Mouse (Mus musculus): ENCODE data around the gene Mogat2. TPM values are rescaled to one million over a fixed set of nuclear protein-coding genes. Genes with fewer than 3 reads are reported as not detected.

Gene Mogat2
- total and polyA plus RNA-seq, 3 experiments = 0.02 TPM; not detected in 2

DNA sequence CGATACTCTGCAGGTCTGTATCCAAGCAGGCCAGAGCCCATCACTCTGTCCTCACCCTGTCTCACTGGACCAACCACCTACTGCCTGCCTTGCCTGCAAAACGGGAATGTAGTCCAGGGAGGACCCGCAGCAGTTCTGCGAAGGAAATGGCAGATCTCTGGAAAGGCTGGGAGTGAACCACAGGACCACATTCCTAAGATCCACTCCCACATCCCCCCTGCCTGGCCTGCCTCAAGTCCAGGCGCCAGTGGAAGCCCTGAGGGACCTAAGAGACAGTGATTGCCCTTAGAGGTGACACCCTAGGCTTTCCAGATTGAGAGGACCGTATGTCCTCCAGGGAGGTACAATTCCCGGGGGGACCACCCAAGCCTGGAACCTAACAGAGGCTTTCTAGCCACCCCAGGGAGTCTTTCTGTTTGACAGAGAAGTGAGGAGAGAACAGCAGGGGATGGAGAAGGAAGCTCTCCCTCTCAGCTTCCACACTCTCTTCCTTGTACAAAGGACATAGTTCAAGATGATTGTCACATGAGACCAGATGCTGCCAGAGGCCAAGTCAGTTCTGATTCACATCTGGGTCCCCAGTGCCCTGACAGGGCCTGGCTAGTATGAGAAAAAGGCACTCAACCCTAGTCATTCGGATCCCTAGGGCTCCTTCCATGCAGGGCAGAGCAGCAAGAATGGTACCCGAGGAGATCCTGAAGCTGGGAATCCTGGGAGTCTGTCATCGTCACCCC lies 66.5 kb downstream of the Mogat2 start:
- Histone ChIP-seq H3K4me3 (ENCODE audit: low read depth, low read length) (no peak overlapping the region), H3K9me3 (replicated peaks) (no peaks in the 10 kb centered on the region), H3K27me3 (ENCODE audit: insufficient read depth, low read length) (peaks cover 30% of the 10 kb centered on the region), H3K36me3 (replicated peaks) (no peaks in the 10 kb centered on the region), H3K4me1 (ENCODE audit: insufficient read depth, low read depth, low read length) (no peaks in the 10 kb centered on the region)
- TF ChIP-seq GATA2 (IDR thresholded peaks at IDR 0.05; ENCODE audit: borderline replicate concordance, low read depth, low read length) (no peak), GATA1 (IDR thresholded peaks at IDR 0.05; ENCODE audit: borderline replicate concordance, low read length) (no peak), POLR2AphosphoS5 (IDR thresholded peaks at IDR 0.05; ENCODE audit: insufficient replicate concordance, low read depth, low read length) (no peak)
- ATAC-seq (ENCODE audit: extremely low read depth, insufficient number of reproducible peaks, low FRiP score, poor library complexity, severe bottlenecking) = no peak
- DNase-seq (ENCODE audit: low spot score) = no peak

- no peaks in the 10 kb centered on the region for H3K36me3 ChIP-seq (replicated peaks)
- H3K4me1 ChIP-seq (ENCODE audit: insufficient read depth, low read depth, low read length) = no peaks in the 10 kb centered on the region
- peaks cover 34% of the 10 kb centered on the region for H3K27me3 ChIP-seq (ENCODE audit: insufficient read depth, low read length)
- no peaks in the 10 kb centered on the region for H3K9me3 ChIP-seq (replicated peaks)
- ATAC-seq (ENCODE audit: extremely low read depth, insufficient number of reproducible peaks, low FRiP score, poor library complexity, severe bottlenecking) (no peak), DNase-seq (ENCODE audit: low spot score) (no peak)
- TF ChIP-seq GATA2 (IDR thresholded peaks at IDR 0.05; ENCODE audit: borderline replicate concordance, low read depth, low read length) = no peak
- TF ChIP-seq POLR2AphosphoS5 (IDR thresholded peaks at IDR 0.05; ENCODE audit: insufficient replicate concordance, low read depth, low read length) = no peak
- no peak for TF ChIP-seq CTCF (IDR thresholded peaks at IDR 0.05; ENCODE audit: low read depth, low read length)
- no peak overlapping the region for H3K4me3 ChIP-seq (ENCODE audit: low read depth, low read length)
Observed at GRCm38 (mm10) chr7:99170519-99170918, 67.9 kb downstream of the Mogat2 start.

DNA sequence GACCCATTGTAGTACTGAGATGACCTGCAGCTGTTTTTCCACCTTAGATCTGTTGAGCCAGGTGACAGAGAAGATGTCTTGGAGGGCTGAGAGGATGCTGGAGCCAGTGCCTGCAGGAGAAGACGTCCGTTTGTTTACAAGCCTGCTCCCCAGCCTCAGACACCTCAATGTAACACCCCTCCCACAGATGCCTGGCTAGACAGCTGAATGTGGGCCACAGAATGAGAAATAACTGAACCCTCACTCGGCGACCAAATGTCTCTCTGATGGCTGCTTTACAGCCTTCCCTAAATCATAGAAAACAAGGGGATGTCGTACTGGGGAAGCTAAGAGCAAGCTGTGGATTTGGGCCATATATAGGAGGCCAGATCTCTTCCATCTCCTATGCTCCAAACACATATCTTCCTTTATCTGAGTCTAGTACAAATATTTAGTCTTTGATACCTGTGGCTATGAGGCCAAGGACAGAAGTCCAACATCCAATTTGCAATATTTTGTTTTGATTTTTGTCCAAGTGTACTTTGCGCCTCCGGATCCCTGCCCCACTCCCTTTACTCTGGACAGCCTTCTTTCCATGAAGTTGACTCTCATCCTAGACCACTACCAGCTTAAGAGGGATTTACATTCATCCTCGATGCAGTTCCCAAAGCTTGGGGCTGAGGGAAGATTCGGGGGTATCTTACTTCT lies 68.6 kb downstream of the Mogat2 start:
- H3K36me3 ChIP-seq (replicated peaks) = no peaks in the 10 kb centered on the region
- TF ChIP-seq CTCF (IDR thresholded peaks at IDR 0.05; ENCODE audit: low read depth, low read length) (no peak), GATA1 (IDR thresholded peaks at IDR 0.05; ENCODE audit: borderline replicate concordance, low read length) (no peak), POLR2AphosphoS5 (IDR thresholded peaks at IDR 0.05; ENCODE audit: insufficient replicate concordance, low read depth, low read length) (no peak), GATA2 (IDR thresholded peaks at IDR 0.05; ENCODE audit: borderline replicate concordance, low read depth, low read length) (no peak), TAL1 (conservative IDR thresholded peaks at IDR 0.05; ENCODE audit: low read depth, low read length) (no peak)
- DNase-seq (ENCODE audit: low spot score) (no peak), ATAC-seq (ENCODE audit: extremely low read depth, insufficient number of reproducible peaks, low FRiP score, poor library complexity, severe bottlenecking) (no peak)
- H3K27me3 ChIP-seq (ENCODE audit: insufficient read depth, low read length) = peaks cover 36% of the 10 kb centered on the region
- H3K4me3 ChIP-seq (ENCODE audit: low read depth, low read length) = no peak overlapping the region
- no peaks in the 10 kb centered on the region for H3K9me3 ChIP-seq (replicated peaks)
- no peaks in the 10 kb centered on the region for H3K4me1 ChIP-seq (ENCODE audit: insufficient read depth, low read depth, low read length)

Other genes starting within 250 kb of the Mogat2 start
- gene Uvrag, start 97.5 kb downstream of the Mogat2 start, total RNA-seq (2014; fragmentation: Nextera tagmentation) = 23.3 and 25.0 TPM in 2 replicates
- 27.5 and 29.9 TPM in 2 replicates for gene Uvrag, start 97.5 kb downstream of the Mogat2 start, total RNA-seq (2017)
- gene Uvrag, start 97.5 kb downstream of the Mogat2 start, polyA plus RNA-seq (2012) = 13.1 and 20.3 TPM in 2 replicates
- not detected in 2 replicates for gene Dgat2, start 55.9 kb downstream of the Mogat2 start, total RNA-seq (2014; fragmentation: Nextera tagmentation)
- 0.27 and 0.52 TPM in 2 replicates for gene Dgat2, start 55.9 kb downstream of the Mogat2 start, total RNA-seq (2017)
- 0.06 and 0.08 TPM in 2 replicates for gene Dgat2, start 55.9 kb downstream of the Mogat2 start, polyA plus RNA-seq (2012)
- not detected in 2 replicates for gene Map6, start 28.8 kb upstream of the Mogat2 start, total RNA-seq (2014; fragmentation: Nextera tagmentation)
- 0.11 and 0.17 TPM in 2 replicates for gene Map6, start 28.8 kb upstream of the Mogat2 start, total RNA-seq (2017)
- not detected in 2 replicates for gene Map6, start 28.8 kb upstream of the Mogat2 start, polyA plus RNA-seq (2012)
- gene Serpinh1, start 114.6 kb upstream of the Mogat2 start, total RNA-seq (2014; fragmentation: Nextera tagmentation) = not detected in 2 replicates
- 1.3 TPM in 1 of 2 replicates, not detected in the other for gene Serpinh1, start 114.6 kb upstream of the Mogat2 start, total RNA-seq (2017)
- not detected in 2 replicates for gene Serpinh1, start 114.6 kb upstream of the Mogat2 start, polyA plus RNA-seq (2012)
- 0.24 TPM in 1 of 2 replicates, not detected in the other for gene Gdpd5, start 142.8 kb upstream of the Mogat2 start, total RNA-seq (2014; fragmentation: Nextera tagmentation)
- 0.23 and 0.49 TPM in 2 replicates for gene Gdpd5, start 142.8 kb upstream of the Mogat2 start, total RNA-seq (2017)
- gene Gdpd5, start 142.8 kb upstream of the Mogat2 start, polyA plus RNA-seq (2012) = 0.02 and 0.16 TPM in 2 replicates
- not detected in 2 replicates for gene Klhl35, start 227.4 kb upstream of the Mogat2 start, total RNA-seq (2014; fragmentation: Nextera tagmentation)
- gene Klhl35, start 227.4 kb upstream of the Mogat2 start, total RNA-seq (2017) = not detected in 2 replicates
- gene Klhl35, start 227.4 kb upstream of the Mogat2 start, polyA plus RNA-seq (2012) = not detected in 2 replicates
- 437 and 482 TPM in 2 replicates for gene Rps3, start 245.1 kb upstream of the Mogat2 start, total RNA-seq (2014; fragmentation: Nextera tagmentation)
- 2,538 and 2,989 TPM in 2 replicates for gene Rps3, start 245.1 kb upstream of the Mogat2 start, total RNA-seq (2017)
- 399 and 541 TPM in 2 replicates for gene Rps3, start 245.1 kb upstream of the Mogat2 start, polyA plus RNA-seq (2012)

All from G1E (cell line).